Comparison of ENCODE assay signal across 8 mouse cellular contexts in genomic region chr14:25476048-25476447, GRCm38 (mm10). TPM values are rescaled to one million over a fixed set of nuclear protein-coding genes. Genes with fewer than 3 reads are reported as not detected.
DNase-seq lines count a peak whose midpoint lies in the region; ATAC-seq and TF ChIP-seq lines count a peak whose summit lies in the region.

No protein-coding gene starts in this region.

- intact Hi-C loops in gastrocnemius, postnatal 36 days (cut with DNase I), result no loop called here
- intact Hi-C loops in gastrocnemius, postnatal 14 days (cut with DNase I; ENCODE audit: low total_unique reads), result no loop called here

- peak; percentile 38 for DNase-seq in lung, embryonic 14.5 days
- no peak for DNase-seq in lung, adult 2 months
- no peak for DNase-seq in embryonic facial prominence, embryonic 10.5 days (ENCODE audit: low spot score)
- no peak for DNase-seq in hindbrain, embryonic 11.5 days (ENCODE audit: low spot score)
- DNase-seq in gastrocnemius, postnatal 36 days, result no peak
- DNase-seq in gastrocnemius, postnatal 14 days, result no peak
- DNase-seq in embryo, embryonic 11 days, result no peak

- no peak overlapping the region for H3ac ChIP-seq in myocyte (ENCODE audit: control insufficient read depth, insufficient read length)

- 43% methylated on average over 9 of the region's 9 CpGs for WGBS in lung, embryonic 14.5 days
- WGBS in lung, adult 2 months, result 48% methylated on average over 9 of the region's 9 CpGs
- 79% methylated on average over 9 of the region's 9 CpGs for WGBS in embryonic facial prominence, embryonic 10.5 days
- 71% methylated on average over 9 of the region's 9 CpGs for WGBS in hindbrain, embryonic 11.5 days

- no peak for ATAC-seq in lung, embryonic 14.5 days (ENCODE audit: insufficient read depth)
- no peak for ATAC-seq in hindbrain, embryonic 11.5 days (ENCODE audit: low FRiP score)

- H3K27ac ChIP-seq in lung, embryonic 14.5 days (ENCODE audit: low read depth), result peak overlapping the region; percentile 46; the same call in 1 of the 2 replicates
- H3K27ac ChIP-seq in embryonic facial prominence, embryonic 10.5 days (replicated peaks), result peak overlapping the region; percentile 69
- H3K27ac ChIP-seq in hindbrain, embryonic 11.5 days (ENCODE audit: low read depth, low read length), result 0 out of 2 replicates have a peak overlapping the region, but pooled peaks have one; percentile 20

- no peak overlapping the region for H3K9ac ChIP-seq in lung, embryonic 14.5 days
- H3K9ac ChIP-seq in hindbrain, embryonic 11.5 days (ENCODE audit: low read depth, low read length), result no peak overlapping the region

- no peak for TF ChIP-seq CTCF in lung, embryonic 14.5 days (IDR thresholded peaks at IDR 0.05; ENCODE audit: low read depth)
- no peak for TF ChIP-seq CTCF in lung, adult 2 months (IDR thresholded peaks at IDR 0.05; ENCODE audit: insufficient read depth, low read length)

- H3K4me3 ChIP-seq in lung, embryonic 14.5 days (ENCODE audit: low read depth, low read length), result no peak overlapping the region
- no peak overlapping the region for H3K4me3 ChIP-seq in lung, adult 2 months (replicated peaks; ENCODE audit: extremely low read depth, low read depth, low read length)
- H3K4me3 ChIP-seq in embryonic facial prominence, embryonic 10.5 days, result no peak overlapping the region
- no peak overlapping the region for H3K4me3 ChIP-seq in hindbrain, embryonic 11.5 days (ENCODE audit: low read depth, low read length)
- H3K4me3 ChIP-seq in myocyte, result no peak overlapping the region

- peaks cover 46% of the 10 kb centered on the region for H3K4me1 ChIP-seq in lung, embryonic 14.5 days (ENCODE audit: insufficient read depth)
- H3K4me1 ChIP-seq in lung, adult 2 months (ENCODE audit: control insufficient read depth, insufficient read depth, low read length), result peaks cover 74% of the 10 kb centered on the region
- peaks cover 100% of the 10 kb centered on the region for H3K4me1 ChIP-seq in embryonic facial prominence, embryonic 10.5 days
- peaks cover 26% of the 10 kb centered on the region for H3K4me1 ChIP-seq in hindbrain, embryonic 11.5 days (replicated peaks; ENCODE audit: control insufficient read depth, insufficient read depth, low read length)

- H3K9me3 ChIP-seq in lung, embryonic 14.5 days (ENCODE audit: low read depth, low read length), result no peaks in the 10 kb centered on the region
- no peaks in the 10 kb centered on the region for H3K9me3 ChIP-seq in embryonic facial prominence, embryonic 10.5 days
- H3K9me3 ChIP-seq in hindbrain, embryonic 11.5 days (ENCODE audit: control insufficient read depth, low read length), result no peaks in the 10 kb centered on the region

- H3K4me2 ChIP-seq in lung, embryonic 14.5 days, result no peak overlapping the region
- no peak overlapping the region for H3K4me2 ChIP-seq in hindbrain, embryonic 11.5 days (replicated peaks; ENCODE audit: low read depth, low read length)
- peak overlapping the region; percentile 68 for H3K4me2 ChIP-seq in myocyte (ENCODE audit: low read depth)

- H3K36me3 ChIP-seq in lung, embryonic 14.5 days (ENCODE audit: insufficient read depth), result 0 out of 2 replicates have a peak, but pooled peaks cover 8% of the 10 kb centered on the region
- H3K36me3 ChIP-seq in embryonic facial prominence, embryonic 10.5 days (replicated peaks), result peaks cover 26% of the 10 kb centered on the region
- H3K36me3 ChIP-seq in hindbrain, embryonic 11.5 days (ENCODE audit: control insufficient read depth, insufficient read depth, low read length), result no peaks in the 10 kb centered on the region
- no peaks in the 10 kb centered on the region for H3K36me3 ChIP-seq in myocyte (ENCODE audit: control insufficient read depth, insufficient read depth)

- TF ChIP-seq POLR2A in lung, adult 2 months (IDR thresholded peaks at IDR 0.05; ENCODE audit: borderline replicate concordance, extremely low read depth, low read depth, low read length), result no peak
- peak; percentile 28 for TF ChIP-seq POLR2A in myocyte (IDR thresholded peaks at IDR 0.05; ENCODE audit: insufficient read length, low read depth)

- no peaks in the 10 kb centered on the region for H3K27me3 ChIP-seq in lung, embryonic 14.5 days (ENCODE audit: insufficient read depth, low read length)
- H3K27me3 ChIP-seq in embryonic facial prominence, embryonic 10.5 days (replicated peaks; ENCODE audit: low read depth, poor library complexity, severe bottlenecking), result no peaks in the 10 kb centered on the region
- no peaks in the 10 kb centered on the region for H3K27me3 ChIP-seq in hindbrain, embryonic 11.5 days (ENCODE audit: control insufficient read depth, insufficient read depth, low read length)
- no peaks in the 10 kb centered on the region for H3K27me3 ChIP-seq in myocyte (ENCODE audit: control insufficient read depth, insufficient read depth, insufficient read length)

- H3K79me2 ChIP-seq in myocyte (ENCODE audit: control insufficient read depth, insufficient read depth), result peaks cover 94% of the 10 kb centered on the region

TF ChIP-seq in myocyte, 11 proteins besides CTCF, POLR2A, EP300 and RAD21:
- TF ChIP-seq CEBPB (IDR thresholded peaks at IDR 0.05; ENCODE audit: insufficient read depth, poor library complexity, severe bottlenecking) (peak; percentile 5; the same call in 1 of the 2 replicates), MAX (IDR thresholded peaks at IDR 0.05; ENCODE audit: low read depth) (peak; percentile 47), MYOD1 (IDR thresholded peaks at IDR 0.05; ENCODE audit: control insufficient read depth in 1 of 3, insufficient read length in 2 of 3, low read depth in 2 of 3) (no peak), USF1 (IDR thresholded peaks at IDR 0.05; ENCODE audit: low read depth) (no peak), MYOG (IDR thresholded peaks at IDR 0.05; ENCODE audit: control insufficient read depth in 1 of 3, insufficient read depth in 1 of 3, insufficient read length in 2 of 3, low read depth in 2 of 3) (peak in 2 of 3 experiments; percentile 13 to 60), POLR2AphosphoS2 (IDR thresholded peaks at IDR 0.05; ENCODE audit: insufficient read length, low read depth) (no peak), TCF12 (IDR thresholded peaks at IDR 0.05; ENCODE audit: insufficient read depth, poor library complexity, severe bottlenecking) (no peak)
TF ChIP-seq in myocyte: peak in this region for 3.

RNA-seq across cellular contexts. Expression of gene Zmiz1, which starts 17.1 kb away (rescaled TPM):
- polyA plus RNA-seq in lung, embryonic 14.5 days (2014; fragmentation: Nextera tagmentation; extraction: Ambion mirVana), result 33.5 TPM in 2 replicates
- 51.6 and 52.6 TPM in 2 replicates for polyA plus RNA-seq in lung, adult 2 months (2012; rRNA removed)
- polyA plus RNA-seq in embryonic facial prominence, embryonic 10.5 days (2016; fragmentation: Nextera tagmentation; extraction: Ambion mirVana), result 42.8 and 45.6 TPM in 2 replicates
- polyA plus RNA-seq in hindbrain, embryonic 11.5 days (2014; fragmentation: Nextera tagmentation; extraction: Ambion mirVana), result 47.5 and 57.0 TPM in 2 replicates
- 34.5 TPM for polyA plus RNA-seq in myocyte (2012; fragmentation: generic; extraction: Trizol)
- 10 to 100 TPM; 24.3 to 27.2 TPM for total RNA-seq in gastrocnemius, postnatal 36 days (2021)
- total RNA-seq in gastrocnemius, postnatal 14 days (2021), result 10 to 100 TPM; 30.3 to 36.0 TPM
